Mouse (Mus musculus) cerebellum, adult 11 months (tissue): ENCODE results near the gene Eif5.
A peak's percentile ranks its signal among the peaks of the same experiment; 100 is the strongest.

Source experiments
- DNase-seq: peaks from one replicate; pipeline ENCODE4 v3.0.0; 2022

Gene Eif5

GRCm38 (mm10) chr12:111572406-111572805 is 34.6 kb downstream of the Eif5 start:
- no peak for DNase-seq

- DNase-seq, result no peak
Measured at GRCm38 (mm10) chr12:111573315-111573714, 35.5 kb downstream of the Eif5 start.

GRCm38 (mm10) chr12:111574074-111574886 is 36.5 kb downstream of the Eif5 start, which contains the start of gene Mark3:
TSS of gene Mark3 (plus strand) at chr12:111574523.
- peak; percentile 96 for DNase-seq

GRCm38 (mm10) chr12:111574887-111575838 is 37.3 kb downstream of the Eif5 start:
- peak; percentile 40 for DNase-seq

GRCm38 (mm10) chr12:111583058-111583457 is 45.2 kb downstream of the Eif5 start:
- DNase-seq, result no peak

GRCm38 (mm10) chr12:111584401-111584800 is 46.6 kb downstream of the Eif5 start:
- DNase-seq, result no peak

GRCm38 (mm10) chr12:111587252-111587651 is 49.4 kb downstream of the Eif5 start:
- no peak for DNase-seq

GRCm38 (mm10) chr12:111592407-111593021 is 54.7 kb downstream of the Eif5 start:
- no peak for DNase-seq

GRCm38 (mm10) chr12:111593775-111594174 is 56.0 kb downstream of the Eif5 start:
- no peak for DNase-seq
